Mouse (Mus musculus): ENCODE data around the gene Hecw2. TPM values are rescaled to one million over a fixed set of nuclear protein-coding genes. Genes with fewer than 3 reads are reported as not detected.

Hecw2 gene
- polyA plus RNA-seq, 1 experiment from 2014 or later: 0.52 TPM

GRCm38 (mm10) chr1:53824446-53825337, 370.3 kb downstream of the Hecw2 start:
- no peak overlapping the region for H3K27ac ChIP-seq (replicated peaks)
- no peaks in the 10 kb centered on the region for H3K9me3 ChIP-seq (replicated peaks)
- no peaks in the 10 kb centered on the region for H3K36me3 ChIP-seq (replicated peaks)
- H3K4me1 ChIP-seq (replicated peaks): no peaks in the 10 kb centered on the region
- WGBS (ENCODE audit: insufficient replicate concordance): 60% methylated on average over 9 of the region's 9 CpGs
- no peak overlapping the region for H3K4me3 ChIP-seq (replicated peaks)
- no peaks in the 10 kb centered on the region for H3K27me3 ChIP-seq
- ATAC-seq (ENCODE audit: insufficient read depth): no peak
- H3K4me2 ChIP-seq: no peak overlapping the region
- no peak overlapping the region for H3K9ac ChIP-seq

DNA sequence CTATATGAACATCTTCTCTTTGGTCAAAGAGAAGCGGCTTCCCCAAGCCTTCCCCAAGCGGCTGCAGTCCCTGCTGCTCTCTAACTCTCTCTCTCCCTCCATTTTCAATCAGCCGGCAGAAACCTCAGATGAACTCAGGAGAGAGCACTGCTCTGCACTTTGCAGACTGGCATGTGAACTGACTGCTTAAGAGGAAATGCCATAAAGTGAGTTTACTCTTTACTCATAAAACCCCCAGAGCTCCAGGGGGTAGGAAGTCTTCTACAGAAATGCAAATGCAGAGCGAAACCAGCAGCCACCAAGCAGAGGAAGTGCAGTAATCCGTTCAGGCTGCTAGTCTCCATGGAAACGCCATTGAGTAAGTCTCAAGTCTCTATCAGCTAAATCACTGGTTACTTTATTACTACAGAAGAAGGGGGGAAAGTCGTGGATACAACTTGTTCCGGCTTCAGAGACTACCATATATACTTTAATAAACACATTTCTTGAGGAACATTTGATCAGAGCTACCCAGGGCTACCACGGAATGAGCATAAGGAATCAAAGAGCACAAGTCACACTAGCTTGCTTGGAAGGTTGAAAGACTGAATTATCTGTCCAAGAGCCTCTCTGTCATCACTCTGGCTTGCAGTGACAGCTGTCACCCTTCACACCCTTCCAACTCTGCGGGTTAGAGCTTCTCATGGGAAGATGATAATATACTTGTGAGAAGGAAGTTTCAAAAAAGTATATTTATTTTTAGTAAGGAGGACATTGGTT, 371.1 kb downstream of the Hecw2 start:
- H3K4me2 ChIP-seq: peak overlapping the region; percentile 25; the same call in 1 of the 2 replicates
- peak overlapping the region; percentile 53; the same call in 1 of the 2 replicates for H3K27ac ChIP-seq (replicated peaks)
- WGBS (ENCODE audit: insufficient replicate concordance): 6% methylated on average over 10 of the region's 10 CpGs
- H3K4me1 ChIP-seq (replicated peaks): no peaks in the 10 kb centered on the region
- H3K36me3 ChIP-seq (replicated peaks): no peaks in the 10 kb centered on the region
- no peak overlapping the region for H3K9ac ChIP-seq
- H3K27me3 ChIP-seq: no peaks in the 10 kb centered on the region
- peak; percentile 44; the same call in 1 of the 2 replicates for ATAC-seq (ENCODE audit: insufficient read depth)
- no peak overlapping the region for H3K4me3 ChIP-seq (replicated peaks)
- H3K9me3 ChIP-seq (replicated peaks): no peaks in the 10 kb centered on the region

- H3K36me3 ChIP-seq (replicated peaks): no peaks in the 10 kb centered on the region
- H3K27ac ChIP-seq (replicated peaks): no peak overlapping the region
- H3K4me1 ChIP-seq (replicated peaks): no peaks in the 10 kb centered on the region
- no peak overlapping the region for H3K4me2 ChIP-seq
- H3K9me3 ChIP-seq (replicated peaks): no peaks in the 10 kb centered on the region
- no peaks in the 10 kb centered on the region for H3K27me3 ChIP-seq
- ATAC-seq (ENCODE audit: insufficient read depth): no peak
- no peak overlapping the region for H3K9ac ChIP-seq
- no peak overlapping the region for H3K4me3 ChIP-seq (replicated peaks)
Measured at GRCm38 (mm10) chr1:53821983-53822382, 373.0 kb downstream of the Hecw2 start.

DNA sequence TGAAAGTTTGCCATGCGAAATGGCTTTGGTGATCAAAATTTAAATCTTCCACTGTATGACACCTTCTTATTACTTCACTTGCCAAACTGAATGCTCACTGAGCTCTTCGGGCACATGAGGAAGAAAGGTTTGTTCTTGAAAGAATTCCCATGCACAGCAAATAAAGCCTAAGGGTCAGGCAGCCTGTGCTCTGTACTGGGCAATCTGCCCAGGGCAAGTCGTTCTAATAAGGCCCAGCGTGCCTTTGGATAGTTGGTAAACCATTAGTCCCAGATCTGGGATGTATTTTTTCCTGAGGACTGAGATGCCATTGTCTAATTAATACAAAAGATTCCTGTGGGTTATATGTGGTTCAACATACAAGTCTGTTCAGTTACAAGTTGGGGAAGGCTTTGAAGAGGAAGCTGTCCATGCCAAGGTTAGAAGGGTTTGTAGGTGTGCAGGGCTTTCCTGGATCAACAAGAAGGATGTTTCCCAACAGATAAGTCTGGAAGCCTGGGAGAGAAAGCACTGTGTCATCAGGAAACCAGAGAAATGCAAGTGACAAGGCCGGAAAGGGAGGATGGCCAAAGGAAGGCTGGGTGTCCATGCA, 374.8 kb downstream of the Hecw2 start:
- H3K4me1 ChIP-seq (replicated peaks): no peaks in the 10 kb centered on the region
- H3K9ac ChIP-seq: no peak overlapping the region
- no peak for ATAC-seq (ENCODE audit: insufficient read depth)
- no peak overlapping the region for H3K4me2 ChIP-seq
- no peaks in the 10 kb centered on the region for H3K36me3 ChIP-seq (replicated peaks)
- no peak overlapping the region for H3K4me3 ChIP-seq (replicated peaks)
- no peaks in the 10 kb centered on the region for H3K9me3 ChIP-seq (replicated peaks)
- no peaks in the 10 kb centered on the region for H3K27me3 ChIP-seq
- 59% methylated on average over 5 of the region's 5 CpGs for WGBS (ENCODE audit: insufficient replicate concordance)
- no peak overlapping the region for H3K27ac ChIP-seq (replicated peaks)

DNA sequence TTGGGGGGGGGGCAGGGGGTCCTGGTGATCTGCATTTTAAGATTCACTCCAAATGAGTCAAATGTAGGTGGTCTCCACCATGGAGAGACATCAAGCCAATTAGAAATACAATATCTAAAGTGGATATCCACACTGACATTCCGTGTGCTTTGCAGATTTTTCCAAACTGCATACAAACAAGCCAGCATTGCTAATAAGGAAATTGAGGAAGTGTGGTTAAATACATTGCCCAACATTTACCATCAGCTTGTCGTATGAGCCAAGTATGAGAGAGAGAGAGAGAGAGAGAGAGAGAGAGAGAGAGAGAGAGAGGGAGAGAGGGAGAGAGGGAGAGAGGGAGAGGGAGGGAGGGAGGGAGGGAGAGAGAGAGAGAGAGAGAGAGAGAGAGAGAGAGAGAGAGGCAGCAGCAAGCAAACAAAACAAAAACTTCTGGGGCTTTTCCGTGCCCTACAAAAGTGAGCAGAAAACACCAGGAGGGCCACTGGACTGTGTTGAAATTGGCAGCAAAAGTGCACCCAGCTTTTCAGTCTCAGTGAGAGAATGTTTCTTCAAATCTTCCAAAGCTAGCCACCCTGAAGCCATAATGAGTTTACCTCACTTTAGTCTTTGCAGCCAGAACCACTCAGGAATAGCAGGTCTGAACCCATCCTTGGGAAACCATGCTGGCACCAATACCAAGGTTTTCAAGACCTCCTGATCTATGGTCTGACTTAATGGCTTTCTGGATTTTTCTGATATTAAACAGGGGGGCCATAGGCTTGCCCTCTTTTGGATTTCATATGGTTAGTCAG, 376.7 kb downstream of the Hecw2 start:
- Histone ChIP-seq H3K9ac (no peak overlapping the region), H3K4me2 (no peak overlapping the region), H3K36me3 (replicated peaks) (no peaks in the 10 kb centered on the region), H3K4me1 (replicated peaks) (no peaks in the 10 kb centered on the region), H3K27ac (replicated peaks) (no peak overlapping the region), H3K27me3 (no peaks in the 10 kb centered on the region), H3K9me3 (replicated peaks) (no peaks in the 10 kb centered on the region), H3K4me3 (replicated peaks) (no peak overlapping the region)
- ATAC-seq (ENCODE audit: insufficient read depth): no peak
- WGBS (ENCODE audit: insufficient replicate concordance): 18% methylated on average over 3 of the region's 3 CpGs

DNA sequence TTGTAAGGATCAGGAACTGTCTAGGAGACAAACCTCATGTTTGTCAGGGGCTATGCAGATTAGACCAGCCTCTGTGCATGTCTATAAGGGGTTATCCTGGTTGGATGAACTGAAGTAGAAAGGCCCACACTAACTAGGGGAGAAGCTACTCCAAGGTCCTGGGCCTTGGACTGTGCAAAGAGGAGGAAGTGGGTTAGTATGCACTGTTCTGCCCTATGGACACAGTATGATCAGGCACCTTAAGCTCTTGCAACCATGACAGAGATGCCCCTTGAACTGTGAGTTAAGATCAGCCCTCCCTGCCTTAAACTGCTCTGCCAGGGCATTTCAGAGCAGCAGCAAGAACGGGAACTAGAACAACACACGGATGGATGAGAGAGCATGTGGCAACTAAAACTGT, 378.6 kb downstream of the Hecw2 start:
- H3K27ac ChIP-seq (replicated peaks): no peak overlapping the region
- 49% methylated on average over 2 of the region's 2 CpGs for WGBS (ENCODE audit: insufficient replicate concordance)
- H3K27me3 ChIP-seq: no peaks in the 10 kb centered on the region
- no peak overlapping the region for H3K9ac ChIP-seq
- no peaks in the 10 kb centered on the region for H3K36me3 ChIP-seq (replicated peaks)
- ATAC-seq (ENCODE audit: insufficient read depth): no peak
- no peak overlapping the region for H3K4me3 ChIP-seq (replicated peaks)
- H3K9me3 ChIP-seq (replicated peaks): no peaks in the 10 kb centered on the region
- H3K4me1 ChIP-seq (replicated peaks): no peaks in the 10 kb centered on the region
- no peak overlapping the region for H3K4me2 ChIP-seq

GRCm38 (mm10) chr1:53814077-53814705, 380.8 kb downstream of the Hecw2 start:
- 50% methylated on average over 2 of the region's 2 CpGs for WGBS (ENCODE audit: insufficient replicate concordance)
- H3K27me3 ChIP-seq: no peaks in the 10 kb centered on the region
- no peak for ATAC-seq (ENCODE audit: insufficient read depth)
- no peaks in the 10 kb centered on the region for H3K9me3 ChIP-seq (replicated peaks)
- no peak overlapping the region for H3K27ac ChIP-seq (replicated peaks)
- H3K4me3 ChIP-seq (replicated peaks): no peak overlapping the region
- no peaks in the 10 kb centered on the region for H3K4me1 ChIP-seq (replicated peaks)
- no peak overlapping the region for H3K4me2 ChIP-seq
- H3K36me3 ChIP-seq (replicated peaks): no peaks in the 10 kb centered on the region
- H3K9ac ChIP-seq: no peak overlapping the region

- H3K4me3 ChIP-seq (replicated peaks): no peak overlapping the region
- H3K27me3 ChIP-seq: no peaks in the 10 kb centered on the region
- H3K9me3 ChIP-seq (replicated peaks): no peaks in the 10 kb centered on the region
- no peak overlapping the region for H3K4me2 ChIP-seq
- no peak overlapping the region for H3K9ac ChIP-seq
- no peaks in the 10 kb centered on the region for H3K36me3 ChIP-seq (replicated peaks)
- no peak for ATAC-seq (ENCODE audit: insufficient read depth)
- no peaks in the 10 kb centered on the region for H3K4me1 ChIP-seq (replicated peaks)
- no peak overlapping the region for H3K27ac ChIP-seq (replicated peaks)
- 62% methylated on average over 4 of the region's 4 CpGs for WGBS (ENCODE audit: insufficient replicate concordance)
Measured at GRCm38 (mm10) chr1:53811919-53812318, 383.0 kb downstream of the Hecw2 start.

GRCm38 (mm10) chr1:53808229-53808628, 386.7 kb downstream of the Hecw2 start:
- Histone ChIP-seq H3K36me3 (replicated peaks) (no peaks in the 10 kb centered on the region), H3K4me3 (replicated peaks) (no peak overlapping the region), H3K27ac (replicated peaks) (no peak overlapping the region), H3K9me3 (replicated peaks) (no peaks in the 10 kb centered on the region), H3K27me3 (no peaks in the 10 kb centered on the region), H3K4me1 (replicated peaks) (no peaks in the 10 kb centered on the region), H3K9ac (no peak overlapping the region), H3K4me2 (no peak overlapping the region)
- WGBS (ENCODE audit: insufficient replicate concordance): 41% methylated on average over 2 of the region's 2 CpGs
- no peak for ATAC-seq (ENCODE audit: insufficient read depth)

GRCm38 (mm10) chr1:53797811-53798210, 397.2 kb downstream of the Hecw2 start:
- H3K4me1 ChIP-seq (replicated peaks): no peaks in the 10 kb centered on the region
- WGBS (ENCODE audit: insufficient replicate concordance): 21% methylated on average over 3 of the region's 3 CpGs
- no peak overlapping the region for H3K4me3 ChIP-seq (replicated peaks)
- H3K9me3 ChIP-seq (replicated peaks): no peaks in the 10 kb centered on the region
- H3K27ac ChIP-seq (replicated peaks): no peak overlapping the region
- H3K27me3 ChIP-seq: no peaks in the 10 kb centered on the region
- ATAC-seq (ENCODE audit: insufficient read depth): no peak
- no peaks in the 10 kb centered on the region for H3K36me3 ChIP-seq (replicated peaks)
- no peak overlapping the region for H3K4me2 ChIP-seq
- H3K9ac ChIP-seq: no peak overlapping the region

Measured in liver, embryonic 15.5 days (tissue).